Mouse (Mus musculus) CH12.LX (cell line): ENCODE measurements around the gene Tspan9.

ENCODE experiments used
- CHD1 ChIP-seq: IDR thresholded peaks from 2 replicates; pipeline ENCODE4 v1.6.1; 2012; ENCODE audit warnings: low read depth, low read length, improper control_type of control experiment, inconsistent platforms
- CTCF ChIP-seq, 2 experiments: IDR thresholded peaks in 1 of 2; conservative IDR thresholded peaks in 1 of 2; 2 replicates each; pipeline ENCODE4 v1.5.1; 2011 to 2012; ENCODE audit warnings: low read depth in 2 of 2, low read length in 2 of 2, improper control_type of control experiment in 1 of 2, inconsistent platforms in 1 of 2, mild to moderate bottlenecking in 1 of 2, moderate library complexity in 1 of 2
- E2F4 ChIP-seq: IDR thresholded peaks from 2 replicates; pipeline ENCODE4 v1.6.1; 2011; ENCODE audit warnings: low read depth, low read length, improper control_type of control experiment; ENCODE audit not compliant: insufficient replicate concordance
- GABPA ChIP-seq: IDR thresholded peaks from 2 replicates; pipeline ENCODE4 v1.6.1; 2012; ENCODE audit warnings: low read depth, low read length, improper control_type of control experiment, inconsistent platforms; ENCODE audit not compliant: insufficient replicate concordance
- IRF4 ChIP-seq: IDR thresholded peaks from 2 replicates; pipeline ENCODE4 v1.6.1; 2014; ENCODE audit warnings: low read depth, mild to moderate bottlenecking, inconsistent platforms, low read length, improper control_type of control experiment
- KAT2A ChIP-seq: IDR thresholded peaks from 2 replicates; pipeline ENCODE4 v1.6.1; 2012; ENCODE audit warnings: low read length, improper control_type of control experiment, inconsistent platforms; ENCODE audit not compliant: insufficient replicate concordance
- MAZ ChIP-seq: IDR thresholded peaks from 2 replicates; pipeline ENCODE4 v1.6.1; 2012; ENCODE audit warnings: low read depth, mild to moderate bottlenecking, inconsistent platforms, low read length, improper control_type of control experiment, moderate library complexity
- POLR2A ChIP-seq: IDR thresholded peaks from 2 replicates; pipeline ENCODE4 v1.6.1; 2011; ENCODE audit warnings: low read depth, mild to moderate bottlenecking, improper control_type of control experiment, low read length
- UBTF ChIP-seq: IDR thresholded peaks from 2 replicates; pipeline ENCODE4 v1.6.1; 2012; ENCODE audit warnings: low read depth, mild to moderate bottlenecking, inconsistent platforms, low read length, improper control_type of control experiment, moderate library complexity

DNA sequence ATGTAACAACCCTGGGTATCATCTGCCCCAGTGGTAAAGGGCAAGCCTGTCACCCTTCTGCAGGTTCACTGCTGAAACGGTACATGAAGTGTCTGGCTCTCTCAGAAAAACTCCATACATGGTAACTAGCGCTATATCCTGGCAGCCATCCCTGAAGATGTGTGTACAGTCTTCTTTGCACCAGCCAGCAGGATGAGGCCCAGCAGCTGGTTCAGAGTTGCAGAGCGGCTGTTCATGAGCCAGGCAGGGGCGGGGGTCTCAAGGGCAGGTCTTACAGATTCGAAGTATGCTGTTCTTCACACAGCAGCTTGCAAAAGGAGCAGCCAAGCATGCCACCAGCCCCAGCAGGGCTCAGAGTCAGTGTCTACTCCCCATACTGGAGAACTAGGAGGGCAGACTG, 139.9 kb downstream of the Tspan9 start:
- no peak for TF ChIP-seq CTCF (conservative IDR thresholded peaks at IDR 0.05 in 1 of 2, IDR thresholded peaks at IDR 0.05 in 1 of 2; ENCODE audit: low read depth in 2 of 2, low read length in 2 of 2)
- TF ChIP-seq IRF4: no peak
- no peak for TF ChIP-seq GABPA
- TF ChIP-seq UBTF: no peak
- no peak for TF ChIP-seq POLR2A
- TF ChIP-seq MAZ: no peak
- no peak for TF ChIP-seq KAT2A
- TF ChIP-seq E2F4: no peak
- TF ChIP-seq CHD1: no peak
